Mouse (Mus musculus) stomach, embryonic 16.5 days (tissue): ENCODE results near the gene Pkd1l1. TPM values are rescaled to one million over a fixed set of nuclear protein-coding genes. Genes with fewer than 3 reads are reported as not detected.

Experiments used
- ATAC-seq: fragments of 200-750 bp; cut with Nextera tagmentation; 2 replicates; pipeline ENCODE4 v1.8.0; 2017; ENCODE audit warnings: moderate number of reproducible peaks, moderate TSS enrichment; ENCODE audit not compliant: insufficient read depth, low FRiP score
- H3K27ac ChIP-seq: fragments of 300-500 bp; sonication (generic); 2 replicates; pipeline ENCODE4 v1.5.1; 2014; ENCODE audit warnings: low read length
- H3K27me3 ChIP-seq: fragments of 300-500 bp; sonication (generic); 2 replicates; pipeline ENCODE4 v1.6.1; 2014; ENCODE audit warnings: low read length, control low read depth, mixed read lengths; ENCODE audit not compliant: control insufficient read depth, insufficient read depth
- H3K36me3 ChIP-seq: fragments of 300-500 bp; sonication (generic); 2 replicates; pipeline ENCODE4 v1.6.1; 2014; ENCODE audit warnings: low read length; ENCODE audit not compliant: control insufficient read depth, insufficient read depth
- H3K4me1 ChIP-seq: fragments of 300-500 bp; sonication (generic); 2 replicates; pipeline ENCODE4 v1.6.1; 2014; ENCODE audit warnings: low read length, control low read depth, mixed read lengths; ENCODE audit not compliant: control insufficient read depth, insufficient read depth
- H3K4me2 ChIP-seq: fragments of 300-500 bp; sonication (generic); 2 replicates; pipeline ENCODE4 v1.6.1; 2014; ENCODE audit warnings: low read depth, low read length, mixed read lengths
- H3K4me3 ChIP-seq: fragments of 300-500 bp; sonication (generic); replicated peaks from 2 replicates; pipeline ENCODE4 v1.5.1; 2014; ENCODE audit warnings: mild to moderate bottlenecking, low read length
- H3K9ac ChIP-seq: fragments of 300-500 bp; sonication (generic); 2 replicates; pipeline ENCODE4 v1.6.1; 2014; ENCODE audit warnings: low read length
- H3K9me3 ChIP-seq: fragments of 300-500 bp; sonication (generic); replicated peaks from 2 replicates; pipeline ENCODE4 v1.6.1; 2016; ENCODE audit warnings: low read length, control low read depth; ENCODE audit not compliant: control insufficient read depth
- WGBS: fragments of 180-500 bp; shearing (Covaris S2); extraction: QIAGEN DNeasy Blood & Tissue Kit; methylation state at CpG from one replicate; pipeline ENCODE4 v1.1.7; 2014; 5-methylcytosine and 5-hydroxymethylcytosine counted together
- polyA plus RNA-seq: library from polyadenylated mRNA; unstranded; fragments of >200 nt; fragmentation: Nextera tagmentation; extraction: Ambion mirVana; gene quantifications from 2 replicates; pipeline ENCODE4 v1.2.1, GENCODE M21; 2015

The Pkd1l1 gene
- polyA plus RNA-seq, 1 experiment from 2014 or later, result 0.09 TPM

DNA sequence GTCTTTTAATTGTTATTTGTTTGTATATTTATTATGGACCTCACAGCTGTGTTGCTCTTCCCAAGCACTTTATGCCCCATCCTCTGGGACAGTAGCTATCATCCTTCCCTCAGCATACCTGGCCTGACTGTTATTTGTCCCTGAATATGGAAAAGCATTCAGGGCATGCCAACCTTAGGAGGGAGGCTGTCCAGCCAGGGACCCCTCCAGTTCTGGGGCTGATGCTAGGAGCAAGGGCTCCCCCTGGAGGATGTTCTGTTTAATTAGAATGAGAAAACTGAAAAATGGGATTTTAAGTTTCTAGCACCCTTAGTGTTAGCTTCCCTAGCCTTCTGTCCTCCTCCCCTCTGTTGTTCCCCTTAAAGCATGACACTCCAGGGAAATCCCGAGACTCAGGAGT lies 17.4 kb downstream of the Pkd1l1 start:
- Histone ChIP-seq H3K4me2 (no peak overlapping the region), H3K36me3 (no peaks in the 10 kb centered on the region), H3K27ac (no peak overlapping the region), H3K9me3 (no peaks in the 10 kb centered on the region), H3K4me3 (no peak overlapping the region), H3K4me1 (no peaks in the 10 kb centered on the region), H3K27me3 (no peaks in the 10 kb centered on the region), H3K9ac (no peak overlapping the region)
- WGBS, result 8% methylated on average over 1 of the region's 1 CpGs
- no peak for ATAC-seq

- WGBS, result 57% methylated on average over 6 of the region's 6 CpGs
- no peak overlapping the region for H3K9ac ChIP-seq
- H3K27ac ChIP-seq, result peak overlapping the region; percentile 32; the same call in 1 of the 2 replicates
- no peaks in the 10 kb centered on the region for H3K9me3 ChIP-seq
- H3K4me1 ChIP-seq, result peaks cover 5% of the 10 kb centered on the region; the same call in 1 of the 2 replicates
- no peak overlapping the region for H3K4me3 ChIP-seq
- no peaks in the 10 kb centered on the region for H3K36me3 ChIP-seq
- no peak overlapping the region for H3K4me2 ChIP-seq
- no peaks in the 10 kb centered on the region for H3K27me3 ChIP-seq
- ATAC-seq, result peak; percentile 42; the same call in 1 of the 2 replicates
Measured at GRCm38 (mm10) chr11:8949765-8950430, 23.2 kb downstream of the Pkd1l1 start.

DNA sequence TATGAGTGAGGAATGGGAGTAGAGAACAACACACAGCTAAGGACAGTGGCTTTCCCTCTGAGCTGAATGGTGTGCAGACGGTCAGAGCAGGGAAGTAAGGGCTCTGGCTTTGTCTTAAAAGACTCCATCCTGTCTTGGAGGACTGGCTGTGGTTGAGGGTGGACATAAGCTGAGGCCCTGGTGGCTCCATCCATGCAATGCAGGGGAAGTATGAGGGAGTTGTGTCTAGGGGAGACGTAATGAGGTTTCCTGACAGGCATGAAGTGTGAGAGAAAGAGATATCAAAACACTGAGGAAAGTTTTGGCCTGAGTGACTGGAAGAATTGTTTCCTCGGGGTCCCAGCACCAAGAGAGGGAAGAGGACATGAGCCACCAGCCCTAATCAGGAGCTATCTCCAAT lies 24.2 kb downstream of the Pkd1l1 start:
- 77% methylated on average over 3 of the region's 3 CpGs for WGBS
- no peaks in the 10 kb centered on the region for H3K36me3 ChIP-seq
- no peak for ATAC-seq

DNA sequence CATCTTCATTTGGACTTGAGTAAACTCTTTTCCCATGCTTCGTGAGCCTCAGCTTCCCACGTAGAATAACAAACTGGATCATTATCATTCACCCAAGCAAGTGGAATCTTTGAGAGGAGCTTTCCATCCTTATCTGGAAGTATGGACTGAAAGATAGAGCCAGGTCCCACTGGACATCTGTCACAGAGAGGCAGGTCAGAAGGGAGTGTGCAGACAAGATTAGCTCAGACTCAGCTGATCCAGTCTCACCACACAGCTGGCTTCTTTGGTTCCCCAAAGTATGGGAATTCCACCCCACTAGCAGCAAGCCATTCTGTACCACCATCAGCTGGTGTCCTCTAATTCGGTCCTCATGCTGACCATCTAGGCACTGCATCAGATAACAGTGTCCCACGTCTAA lies 29.0 kb downstream of the Pkd1l1 start:
- no peaks in the 10 kb centered on the region for H3K9me3 ChIP-seq
- no peak for ATAC-seq
- H3K4me3 ChIP-seq, result no peak overlapping the region
- no peaks in the 10 kb centered on the region for H3K36me3 ChIP-seq
- H3K27ac ChIP-seq, result no peak overlapping the region
- H3K27me3 ChIP-seq, result no peaks in the 10 kb centered on the region
- no peak overlapping the region for H3K9ac ChIP-seq
- no peak overlapping the region for H3K4me2 ChIP-seq
- peaks cover 3% of the 10 kb centered on the region; the same call in 1 of the 2 replicates for H3K4me1 ChIP-seq
- 76% methylated on average over 4 of the region's 4 CpGs for WGBS

More for the DNA sequence above, 24.2 kb downstream of the Pkd1l1 start:
- no peak overlapping the region for H3K4me2 ChIP-seq
- H3K27ac ChIP-seq, result no peak overlapping the region
- H3K4me3 ChIP-seq, result no peak overlapping the region
- no peak overlapping the region for H3K9ac ChIP-seq
- H3K9me3 ChIP-seq, result no peaks in the 10 kb centered on the region
- H3K27me3 ChIP-seq, result no peaks in the 10 kb centered on the region
- H3K4me1 ChIP-seq, result peaks cover 5% of the 10 kb centered on the region; the same call in 1 of the 2 replicates

- no peaks in the 10 kb centered on the region for H3K36me3 ChIP-seq
- H3K4me3 ChIP-seq, result no peak overlapping the region
- H3K27me3 ChIP-seq, result no peaks in the 10 kb centered on the region
- no peak overlapping the region for H3K9ac ChIP-seq
- WGBS, result 64% methylated on average over 2 of the region's 2 CpGs
- no peaks in the 10 kb centered on the region for H3K4me1 ChIP-seq
- no peak overlapping the region for H3K4me2 ChIP-seq
- no peaks in the 10 kb centered on the region for H3K9me3 ChIP-seq
- no peak for ATAC-seq
- H3K27ac ChIP-seq, result no peak overlapping the region
Measured at GRCm38 (mm10) chr11:8942446-8942845, 30.6 kb downstream of the Pkd1l1 start.

DNA sequence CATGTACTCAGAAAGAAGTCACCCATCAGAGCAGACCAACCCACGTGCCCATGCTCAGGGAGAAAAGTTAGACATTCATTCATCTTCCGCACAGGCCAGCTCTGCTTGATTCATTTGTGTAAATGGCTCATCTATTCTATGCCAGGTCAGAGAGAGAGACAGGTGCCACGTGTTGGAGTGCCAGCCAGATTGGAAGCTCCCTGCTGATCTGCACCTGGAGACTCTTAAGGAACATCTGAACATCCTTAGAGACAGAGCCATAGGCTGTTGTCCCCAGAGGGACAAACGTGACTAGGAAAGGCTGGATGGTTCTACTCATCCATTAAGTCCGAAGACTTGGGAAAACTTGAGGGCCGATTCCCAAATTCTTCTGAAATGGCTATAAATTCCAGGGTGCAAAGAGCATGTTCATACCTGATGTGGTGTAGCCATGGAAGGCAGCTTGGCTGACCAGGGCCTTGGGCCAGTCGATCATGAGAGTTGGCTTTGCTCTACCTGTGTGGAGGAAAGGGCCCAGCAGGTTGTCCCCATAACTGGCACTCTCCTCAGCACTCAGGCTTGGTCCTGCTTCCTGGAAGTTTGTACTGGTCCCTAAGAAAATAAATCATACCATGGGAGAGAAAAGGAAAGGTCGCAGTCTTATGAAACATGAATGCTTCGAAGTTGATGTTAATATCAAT lies 36.5 kb downstream of the Pkd1l1 start:
- no peak overlapping the region for H3K27ac ChIP-seq
- no peaks in the 10 kb centered on the region for H3K4me1 ChIP-seq
- no peaks in the 10 kb centered on the region for H3K9me3 ChIP-seq
- no peak overlapping the region for H3K4me3 ChIP-seq
- no peak for ATAC-seq
- no peak overlapping the region for H3K9ac ChIP-seq
- H3K4me2 ChIP-seq, result no peak overlapping the region
- H3K36me3 ChIP-seq, result no peaks in the 10 kb centered on the region
- no peaks in the 10 kb centered on the region for H3K27me3 ChIP-seq
- 81% methylated on average over 9 of the region's 9 CpGs for WGBS

- ATAC-seq, result no peak
- H3K27ac ChIP-seq, result no peak overlapping the region
- H3K9me3 ChIP-seq, result no peaks in the 10 kb centered on the region
- no peak overlapping the region for H3K4me2 ChIP-seq
- H3K36me3 ChIP-seq, result no peaks in the 10 kb centered on the region
- H3K4me3 ChIP-seq, result no peak overlapping the region
- H3K4me1 ChIP-seq, result no peaks in the 10 kb centered on the region
- H3K27me3 ChIP-seq, result no peaks in the 10 kb centered on the region
- WGBS, result 78% methylated on average over 8 of the region's 8 CpGs
- H3K9ac ChIP-seq, result no peak overlapping the region
Measured at GRCm38 (mm10) chr11:8916081-8916671, 56.9 kb downstream of the Pkd1l1 start.

DNA sequence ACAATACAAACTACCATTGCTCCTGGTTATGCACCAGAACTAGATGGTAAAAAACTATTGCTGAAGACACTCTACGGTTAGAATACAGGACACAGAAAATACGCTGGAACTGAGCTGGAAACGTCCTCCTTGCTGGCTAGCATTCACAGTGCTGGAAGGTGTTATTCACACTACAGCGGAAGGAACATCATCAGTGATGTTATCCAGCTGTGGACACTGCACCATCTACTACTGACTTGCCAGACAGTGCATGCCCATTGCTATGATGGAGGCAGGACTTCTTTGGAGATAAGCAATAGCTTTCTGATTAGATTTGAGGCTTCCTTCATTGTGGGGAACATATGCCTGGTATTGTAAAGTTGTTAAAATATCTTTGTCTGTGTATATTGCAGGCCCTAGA lies 90.3 kb downstream of the Pkd1l1 start:
- Histone ChIP-seq H3K4me1 (no peaks in the 10 kb centered on the region), H3K4me3 (no peak overlapping the region), H3K4me2 (no peak overlapping the region), H3K36me3 (no peaks in the 10 kb centered on the region), H3K27ac (no peak overlapping the region), H3K9ac (no peak overlapping the region), H3K9me3 (no peaks in the 10 kb centered on the region), H3K27me3 (no peaks in the 10 kb centered on the region)
- WGBS, result 63% methylated on average over 4 of the region's 4 CpGs
- ATAC-seq, result no peak

DNA sequence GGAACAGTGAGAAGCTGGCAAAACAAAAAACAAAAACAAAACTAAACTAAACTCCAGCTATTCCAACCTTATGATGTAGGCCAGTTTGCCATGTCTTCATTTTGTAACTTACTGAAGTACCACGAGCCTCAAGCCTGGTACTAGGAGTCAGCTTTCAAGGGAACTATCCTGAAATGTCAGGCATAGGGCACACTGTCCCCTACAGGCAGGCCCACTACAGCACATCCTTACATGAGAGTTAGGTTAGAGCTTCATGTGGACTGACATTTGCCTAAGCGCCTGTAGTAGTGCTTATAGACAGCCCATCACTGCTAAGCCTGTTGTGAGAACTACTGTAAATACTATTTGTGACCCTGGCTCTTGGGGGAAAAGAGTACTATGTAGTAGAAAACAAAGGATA lies 91.5 kb downstream of the Pkd1l1 start:
- 64% methylated on average over 2 of the region's 2 CpGs for WGBS
- H3K4me1 ChIP-seq, result no peaks in the 10 kb centered on the region
- no peaks in the 10 kb centered on the region for H3K9me3 ChIP-seq
- H3K4me3 ChIP-seq, result no peak overlapping the region
- H3K36me3 ChIP-seq, result no peaks in the 10 kb centered on the region
- H3K4me2 ChIP-seq, result no peak overlapping the region
- H3K27ac ChIP-seq, result no peak overlapping the region
- no peak overlapping the region for H3K9ac ChIP-seq
- no peaks in the 10 kb centered on the region for H3K27me3 ChIP-seq
- no peak for ATAC-seq
